Mouse (Mus musculus) ES-E14 (cell line): ENCODE measurements around the gene P3h3.

Experiments
- HCFC1 ChIP-seq: IDR thresholded peaks from 2 replicates; pipeline ENCODE4 v1.6.1; 2012; ENCODE audit warnings: low read length, inconsistent platforms, borderline replicate concordance; ENCODE audit not compliant: insufficient read depth
- MAFK ChIP-seq: IDR thresholded peaks from 2 replicates; pipeline ENCODE4 v1.6.1; 2014; ENCODE audit warnings: mild to moderate bottlenecking, low read depth, low read length, inconsistent platforms; ENCODE audit not compliant: insufficient read depth
- ZC3H11A ChIP-seq: IDR thresholded peaks from 2 replicates; pipeline ENCODE4 v1.6.1; 2012; ENCODE audit warnings: low read depth, mild to moderate bottlenecking, inconsistent platforms, low read length, borderline replicate concordance

GRCm38 (mm10) chr6:124834512-124835081 lies 23.0 kb downstream of the P3h3 start:
- no peak for TF ChIP-seq HCFC1
- no peak for TF ChIP-seq MAFK
- no peak for TF ChIP-seq ZC3H11A
